Mouse (Mus musculus) cerebellum, postnatal 4 days (tissue): ENCODE results near the gene Oscp1.

Experiments used
- DNase-seq, 2 experiments: peaks; one replicate each; pipeline ENCODE4 v3.0.0; 2022; ENCODE audit warnings: low spot score in 2 of 2, mixed read lengths in 1 of 2

Oscp1 gene

DNA sequence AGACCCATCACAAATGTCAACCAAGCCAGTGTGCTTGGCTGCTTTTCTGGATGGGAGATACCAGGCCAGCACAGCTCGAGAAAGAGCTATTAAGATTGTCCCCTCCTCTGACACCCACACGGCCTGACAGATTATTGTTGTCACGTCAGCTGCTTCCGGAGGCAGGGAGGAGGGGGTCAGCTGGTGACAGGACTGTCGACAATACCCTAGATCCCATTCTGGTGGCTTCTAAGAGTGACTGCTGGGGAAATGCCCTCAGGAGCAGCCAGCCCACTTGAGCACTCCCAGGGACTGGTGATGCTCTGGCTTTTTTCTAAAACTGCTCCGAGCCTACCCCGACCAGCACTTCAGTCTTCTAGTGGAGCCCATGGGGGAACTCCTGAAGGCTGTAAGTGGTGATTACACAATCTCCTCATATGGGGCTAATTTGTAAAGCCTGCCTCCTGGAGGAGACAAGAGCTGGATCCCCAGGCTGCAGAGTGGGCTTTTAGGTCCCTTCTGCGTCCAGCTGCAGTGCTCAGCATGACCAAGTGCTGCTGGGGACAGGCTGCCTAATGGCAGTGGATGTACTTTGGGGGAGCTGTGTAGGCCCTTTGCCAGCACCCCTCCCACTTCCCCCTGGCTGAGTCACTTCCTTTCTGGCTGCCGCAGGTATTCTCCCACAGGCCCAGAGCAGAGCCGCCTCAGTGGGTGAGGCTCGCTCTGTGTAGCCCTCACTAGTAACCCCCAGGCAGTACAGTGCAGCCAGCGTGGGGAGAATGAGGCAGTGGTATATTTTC lies 52.2 kb downstream of the Oscp1 start:
- no peak for DNase-seq

GRCm38 (mm10) chr4:126111153-126111549 lies 52.8 kb downstream of the Oscp1 start:
- no peak for DNase-seq

DNA sequence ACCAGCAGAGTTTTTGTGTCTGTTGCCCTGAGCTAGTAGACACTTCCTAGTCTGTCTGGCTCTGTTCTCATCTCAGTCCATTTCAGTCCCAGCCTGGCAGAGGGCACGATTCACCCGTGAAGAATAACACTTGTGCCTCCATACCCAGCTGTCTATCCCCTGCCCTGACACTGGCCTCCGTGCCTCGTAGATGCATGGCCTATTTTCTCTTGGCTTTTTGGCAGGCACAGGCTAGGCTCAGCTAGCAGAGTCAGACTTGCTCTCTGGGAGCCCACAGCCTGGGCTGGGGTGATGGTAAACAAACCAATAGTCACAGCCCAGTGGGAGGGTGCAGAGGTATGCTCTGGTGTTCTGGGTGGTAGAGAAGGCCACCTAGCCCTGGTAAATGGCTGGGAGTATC lies 54.9 kb downstream of the Oscp1 start:
- no peak for DNase-seq

GRCm38 (mm10) chr4:126113943-126114342 lies 55.6 kb downstream of the Oscp1 start:
- peak in 1 of 2 experiments; percentile 56 for DNase-seq

DNA sequence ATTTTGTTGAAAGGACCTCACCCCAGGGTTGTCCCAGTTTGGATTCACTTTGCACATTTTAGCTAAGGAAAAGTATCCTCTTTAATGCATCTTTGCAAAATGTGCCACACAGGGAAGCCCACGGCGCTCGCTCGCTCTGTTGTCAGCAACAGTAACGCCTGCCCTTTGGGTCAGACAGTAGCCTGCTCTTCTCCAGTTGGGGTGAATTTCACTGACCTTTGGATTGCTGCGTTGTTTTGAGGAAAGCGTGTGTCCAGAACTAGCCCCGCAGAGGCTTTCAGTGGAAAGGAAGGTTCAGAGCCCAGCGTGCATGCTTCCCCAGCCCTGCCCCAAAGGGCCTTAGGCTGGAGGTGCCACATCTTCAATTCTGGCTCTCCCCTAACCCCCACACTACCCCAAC lies 57.0 kb downstream of the Oscp1 start:
- DNase-seq = no peak

DNA sequence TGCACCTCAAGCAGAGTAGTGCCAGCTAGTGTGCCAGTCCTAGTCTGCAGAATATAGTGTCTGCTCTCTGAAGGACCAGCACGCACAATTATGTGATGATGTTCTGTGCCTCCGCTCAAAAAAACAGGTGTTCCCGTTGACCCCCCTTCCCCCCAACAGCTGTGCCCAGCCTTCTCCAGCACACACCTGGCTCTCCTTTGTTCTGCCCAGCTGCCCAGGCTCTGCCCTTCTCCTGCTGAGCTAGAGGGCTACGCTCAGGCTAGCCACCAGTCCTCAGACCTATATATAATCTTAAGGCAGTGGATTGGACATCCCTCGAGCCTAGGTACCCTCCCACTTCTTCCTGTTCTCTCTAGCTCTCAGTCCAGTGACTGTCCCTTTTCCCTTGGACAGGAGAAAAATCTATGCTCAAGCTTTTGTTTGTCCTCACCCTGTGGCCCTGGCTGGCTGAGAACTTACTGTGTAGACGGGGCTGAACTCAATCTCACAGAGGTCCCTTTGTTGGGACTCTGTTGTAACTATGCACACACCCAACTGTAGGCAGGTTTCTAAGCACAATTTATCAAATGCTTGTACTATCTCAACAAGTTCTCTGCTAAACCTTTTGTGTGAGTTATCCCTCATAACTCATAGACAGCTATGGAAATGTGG lies 57.6 kb downstream of the Oscp1 start:
- no peak for DNase-seq

DNA sequence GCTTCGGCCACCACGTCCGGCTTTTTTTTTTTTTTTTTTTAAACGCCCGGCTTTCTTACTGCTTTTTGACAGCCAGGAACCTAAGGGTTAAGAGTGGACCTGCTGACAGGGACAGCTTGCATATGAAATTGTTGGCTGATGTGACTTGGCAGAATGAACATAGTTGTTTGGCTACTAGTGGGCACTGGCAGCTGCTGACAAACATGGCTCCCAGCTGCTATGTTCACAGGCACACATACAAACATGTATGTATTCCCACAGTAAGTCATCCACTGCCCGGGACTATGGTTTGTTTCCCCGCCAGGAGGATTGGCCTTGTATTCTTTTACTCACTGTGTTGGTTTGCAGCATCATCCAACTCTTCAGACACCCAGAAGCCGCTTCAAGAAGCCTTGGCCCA lies 58.8 kb downstream of the Oscp1 start:
- no peak for DNase-seq

DNA sequence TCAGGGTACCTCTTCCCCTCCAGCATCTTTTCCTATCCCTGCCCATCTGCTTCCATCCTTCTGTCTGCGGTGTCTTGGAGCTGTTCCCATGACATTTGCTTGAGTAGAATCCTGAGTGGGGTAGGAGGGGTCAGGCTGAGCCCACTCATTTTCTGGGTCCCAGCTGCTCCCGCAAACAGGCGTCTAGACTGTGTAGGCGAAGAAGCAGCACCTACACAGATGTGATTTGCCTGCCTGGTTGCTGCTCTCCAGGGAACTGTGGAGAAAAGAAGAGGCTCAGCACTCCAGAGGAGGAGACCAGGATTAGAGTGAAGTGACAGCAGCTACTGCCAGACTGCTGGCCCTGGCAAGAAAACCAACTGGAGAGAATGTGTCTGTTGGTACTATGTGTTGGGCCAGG lies 60.3 kb downstream of the Oscp1 start:
- DNase-seq = no peak

DNA sequence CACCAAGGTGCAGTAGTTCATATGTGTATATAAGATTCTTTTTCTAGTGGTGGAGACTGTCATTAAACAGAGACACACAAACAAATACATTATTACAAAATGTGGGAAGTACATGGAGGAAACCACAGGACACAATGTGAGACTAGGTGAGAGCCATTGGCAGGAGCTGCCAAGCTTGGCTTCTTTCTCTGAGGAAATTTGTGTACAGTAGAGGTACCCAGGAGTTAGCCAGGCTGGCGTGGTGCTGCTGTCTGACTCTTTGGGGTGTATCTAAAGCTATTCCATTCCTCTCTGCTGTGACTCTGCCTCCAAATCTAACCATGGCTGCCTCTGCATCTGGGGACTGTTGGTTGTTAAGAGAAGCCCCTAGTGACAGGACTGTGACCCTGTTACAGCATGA lies 60.7 kb downstream of the Oscp1 start:
- DNase-seq = no peak

- no peak for DNase-seq
Measured at GRCm38 (mm10) chr4:126120052-126120451, 61.7 kb downstream of the Oscp1 start.

DNA sequence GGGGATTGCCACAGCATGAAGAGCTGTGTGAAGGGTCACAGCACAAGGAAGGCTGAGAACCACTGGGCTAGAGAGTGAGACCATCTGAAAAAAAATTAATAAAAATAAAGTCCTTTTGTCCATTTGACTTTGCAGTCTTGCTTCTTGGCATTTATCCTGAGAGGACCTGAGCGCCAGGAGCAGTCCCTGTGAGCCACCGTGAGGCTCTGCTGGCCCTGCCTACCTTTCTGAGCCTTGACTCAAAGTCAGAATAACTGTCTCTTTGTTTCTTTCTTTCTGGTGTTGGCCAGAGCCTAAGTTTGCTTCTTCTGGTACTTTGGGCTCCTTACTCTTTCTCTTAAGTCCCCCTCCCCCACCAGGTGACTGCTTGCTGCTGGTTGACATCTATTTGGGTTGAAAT lies 62.1 kb downstream of the Oscp1 start:
- DNase-seq = no peak

DNA sequence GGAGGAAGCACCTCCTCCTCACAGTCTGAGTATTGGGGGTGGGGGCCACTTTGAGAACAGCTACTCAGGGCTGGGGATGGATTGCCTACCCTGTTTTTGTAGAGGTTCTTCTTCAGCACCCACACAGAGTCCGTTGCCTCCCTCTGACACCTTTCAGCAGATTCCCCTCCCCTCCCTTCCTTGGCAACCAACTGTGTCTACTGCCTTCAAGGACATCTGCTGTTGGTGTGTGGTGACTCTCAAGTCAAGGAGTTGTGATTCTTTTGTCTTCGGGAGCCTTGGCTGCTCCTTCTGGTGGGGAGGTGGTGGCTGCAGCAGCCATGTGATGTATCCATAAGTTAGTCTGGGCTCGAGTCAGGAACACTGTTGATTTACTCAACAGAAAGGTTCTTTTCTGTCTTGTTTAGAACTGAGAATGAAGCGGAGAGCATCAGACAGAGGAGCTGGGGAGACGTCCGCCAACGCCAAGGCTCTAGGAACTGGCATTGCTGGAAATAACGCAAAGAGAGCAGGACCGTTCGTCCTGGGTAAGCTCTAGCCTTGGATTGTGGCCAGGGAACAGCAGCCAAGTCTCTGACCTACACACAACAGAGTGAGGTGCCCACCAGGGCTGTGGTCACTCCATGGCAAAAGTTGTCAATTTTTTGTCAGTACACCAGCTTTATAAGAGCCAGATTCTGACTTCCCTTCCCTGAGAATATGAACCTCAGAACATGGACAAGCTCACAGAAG lies 65.1 kb downstream of the Oscp1 start:
- DNase-seq = no peak

DNA sequence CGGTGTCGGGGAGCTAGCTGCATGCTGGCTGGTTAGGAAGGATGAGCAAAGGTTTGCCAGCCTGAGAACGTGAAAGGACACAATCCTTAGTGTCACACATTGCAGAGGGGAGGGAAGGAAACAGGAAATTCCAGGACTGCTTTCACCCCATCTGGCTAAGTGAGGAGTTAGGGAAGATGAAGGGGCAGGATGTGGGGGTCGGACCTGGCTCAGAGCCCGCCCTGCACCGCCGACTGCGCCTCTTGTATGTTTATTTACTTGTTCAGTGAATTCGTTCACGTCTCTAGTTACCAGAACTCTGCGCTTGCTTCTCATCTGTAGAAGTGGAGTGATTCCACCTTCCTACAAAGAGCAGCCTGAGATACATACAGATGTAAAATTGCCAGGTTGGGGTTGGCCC lies 72.1 kb downstream of the Oscp1 start:
- DNase-seq = no peak

GRCm38 (mm10) chr4:126131290-126132121 lies 73.1 kb downstream of the Oscp1 start:
- peak in 1 of 2 experiments; percentile 67 for DNase-seq

GRCm38 (mm10) chr4:126132636-126133264 lies 74.4 kb downstream of the Oscp1 start:
- no peak for DNase-seq

DNA sequence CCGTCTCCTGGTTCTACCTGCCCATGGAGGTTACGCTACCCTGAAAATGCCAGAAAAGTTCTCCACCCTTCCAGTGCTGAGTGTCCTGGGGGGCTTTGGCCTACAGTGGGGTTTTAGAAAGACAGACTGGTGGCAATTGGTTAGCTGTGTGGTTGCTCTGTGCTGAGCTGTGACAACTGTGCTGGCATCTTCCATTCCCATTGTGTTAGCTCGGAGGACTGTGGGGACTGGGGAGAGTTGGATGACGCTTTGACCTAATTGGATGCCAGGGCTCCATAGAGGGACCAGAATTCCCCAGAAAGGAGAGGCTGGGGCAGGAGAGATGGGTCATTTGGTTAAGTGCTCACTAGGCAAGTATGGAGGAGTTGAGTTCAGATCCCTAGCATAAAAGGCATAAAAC lies 75.9 kb downstream of the Oscp1 start:
- no peak for DNase-seq

DNA sequence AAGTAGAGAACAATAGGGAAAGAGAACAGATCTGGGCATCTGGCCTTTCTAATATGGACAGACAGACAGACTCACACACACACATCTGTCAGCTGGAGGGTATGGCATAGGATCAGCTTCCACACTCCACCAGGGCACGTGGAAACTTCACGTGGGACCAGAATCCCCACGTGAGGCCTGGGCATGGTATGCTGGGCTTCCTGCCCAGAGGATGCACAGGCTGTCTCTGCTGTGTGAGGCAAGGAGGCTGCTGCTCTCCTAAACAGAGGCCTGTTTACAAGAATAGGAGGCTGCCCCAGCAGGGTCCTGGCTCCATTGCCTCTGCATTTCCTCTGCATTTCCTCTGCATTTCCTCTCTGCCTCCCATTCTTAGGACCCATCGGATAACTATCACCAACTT lies 76.3 kb downstream of the Oscp1 start:
- DNase-seq = no peak

- DNase-seq = no peak
Measured at GRCm38 (mm10) chr4:126137773-126138172, 79.4 kb downstream of the Oscp1 start.

GRCm38 (mm10) chr4:126141021-126141420 lies 82.7 kb downstream of the Oscp1 start:
- no peak for DNase-seq
